Mouse (Mus musculus) thymus, adult 18-20 months (tissue): ENCODE measurements around the gene Vps18.
A peak's percentile ranks its signal among the peaks of the same experiment; 100 is the strongest.

ENCODE experiments used
- DNase-seq, 2 experiments: peaks; one replicate each; pipeline ENCODE4 v3.0.0; 2022; ENCODE audit warnings: mixed read lengths in 2 of 2

The Vps18 gene

DNA sequence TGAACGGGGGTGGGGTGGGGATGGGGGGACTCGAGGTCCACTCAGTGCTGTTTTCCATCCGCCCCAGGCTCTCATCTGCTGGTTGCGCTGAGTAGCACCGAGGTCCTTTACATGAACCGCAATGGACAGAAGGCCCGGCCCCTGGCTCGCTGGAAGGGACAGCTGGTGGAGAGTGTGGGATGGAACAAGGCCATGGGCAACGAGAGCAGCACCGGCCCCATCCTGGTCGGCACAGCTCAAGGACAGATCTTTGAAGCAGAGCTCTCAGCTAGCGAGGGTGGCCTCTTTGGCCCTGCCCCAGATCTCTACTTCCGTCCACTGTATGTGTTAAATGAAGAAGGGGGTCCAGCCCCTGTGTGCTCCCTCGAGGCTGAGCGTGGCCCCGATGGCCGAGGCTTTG, 4.3 kb downstream of the Vps18 start:
- DNase-seq, result no peak

GRCm38 (mm10) chr2:119293311-119293710, 4.8 kb downstream of the Vps18 start:
- no peak for DNase-seq

- no peak for DNase-seq
These were observed 5.3 kb downstream of the Vps18 start for GRCm38 (mm10) chr2:119293776-119294390.

DNA sequence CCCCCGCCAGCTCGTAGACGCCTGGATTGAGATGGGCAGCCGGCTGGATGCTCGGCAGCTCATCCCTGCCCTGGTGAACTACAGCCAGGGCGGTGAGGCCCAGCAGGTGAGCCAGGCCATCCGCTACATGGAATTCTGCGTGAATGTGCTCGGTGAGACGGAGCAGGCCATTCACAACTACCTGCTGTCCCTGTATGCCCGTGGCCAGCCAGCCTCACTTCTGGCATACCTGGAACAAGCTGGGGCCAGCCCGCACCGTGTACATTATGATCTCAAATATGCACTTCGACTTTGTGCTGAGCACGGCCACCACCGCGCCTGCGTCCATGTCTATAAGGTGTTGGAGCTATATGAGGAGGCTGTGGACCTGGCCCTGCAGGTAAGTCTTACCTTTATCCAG, 5.9 kb downstream of the Vps18 start:
- no peak for DNase-seq

- DNase-seq, result no peak
These were observed 8.2 kb downstream of the Vps18 start for GRCm38 (mm10) chr2:119296756-119297155.

DNA sequence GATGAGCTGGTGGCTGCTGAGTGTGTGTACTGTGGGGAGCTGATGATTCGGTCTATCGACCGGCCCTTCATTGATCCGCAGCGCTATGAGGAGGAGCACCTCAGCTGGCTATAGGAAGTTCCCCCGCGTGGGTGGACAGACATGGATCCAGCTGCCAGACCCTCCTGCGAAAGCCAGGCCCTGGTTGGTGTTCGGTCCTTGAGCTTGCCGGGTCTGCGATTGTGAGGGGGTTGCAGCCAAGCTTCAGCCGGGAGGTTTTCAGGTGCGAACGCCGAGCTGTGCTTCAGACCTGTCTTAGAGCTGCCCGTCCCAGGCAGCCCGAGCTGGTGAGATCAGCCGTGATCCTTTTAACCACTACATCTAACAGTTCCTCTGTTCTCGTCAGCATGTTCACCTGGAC, 9.0 kb downstream of the Vps18 start:
- no peak for DNase-seq

DNA sequence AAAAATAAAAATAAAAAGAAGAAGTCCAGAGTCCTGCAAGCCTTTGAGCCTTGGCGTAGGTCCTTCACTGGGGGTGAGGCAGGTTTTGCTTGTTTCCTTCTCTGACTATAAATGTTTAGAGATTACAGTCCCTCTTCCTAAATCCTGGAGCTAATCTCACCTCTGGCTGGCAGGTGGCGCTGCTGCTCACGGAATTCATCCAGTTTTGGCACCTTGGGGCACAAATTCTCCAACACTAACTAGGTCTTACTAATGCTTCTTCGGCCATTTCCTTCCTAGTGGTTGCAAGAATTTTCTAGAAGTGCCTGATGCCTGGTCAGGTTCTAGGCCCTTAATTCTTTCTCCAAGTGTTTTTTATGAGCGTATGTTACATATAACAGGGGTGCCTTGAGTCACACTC, 9.8 kb downstream of the Vps18 start:
- DNase-seq, result peak; percentile 30 to 39

DNA sequence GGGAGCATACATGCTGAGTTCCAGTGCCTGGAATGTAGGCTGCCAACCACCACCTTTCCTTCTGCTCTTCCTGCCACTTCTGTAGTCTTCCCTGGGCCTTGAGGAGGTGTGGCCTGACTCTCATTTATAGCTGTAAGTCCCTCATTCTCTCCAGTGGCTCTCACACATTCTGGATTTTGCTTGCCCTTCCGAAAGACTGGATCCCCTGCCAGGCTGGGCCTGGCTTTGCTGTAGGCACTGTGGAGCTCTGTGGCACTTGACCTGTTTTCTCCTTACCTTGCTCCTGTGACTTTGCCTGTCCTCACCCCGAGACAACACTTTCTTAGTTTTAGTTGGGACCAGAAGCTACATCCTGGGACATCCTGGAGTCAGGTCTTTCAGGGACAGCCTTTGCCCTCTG, 10.3 kb downstream of the Vps18 start:
- DNase-seq, result no peak

- peak; percentile 83 to 86 for DNase-seq
These were observed 11.7 kb downstream of the Vps18 start for GRCm38 (mm10) chr2:119299981-119300818.

DNA sequence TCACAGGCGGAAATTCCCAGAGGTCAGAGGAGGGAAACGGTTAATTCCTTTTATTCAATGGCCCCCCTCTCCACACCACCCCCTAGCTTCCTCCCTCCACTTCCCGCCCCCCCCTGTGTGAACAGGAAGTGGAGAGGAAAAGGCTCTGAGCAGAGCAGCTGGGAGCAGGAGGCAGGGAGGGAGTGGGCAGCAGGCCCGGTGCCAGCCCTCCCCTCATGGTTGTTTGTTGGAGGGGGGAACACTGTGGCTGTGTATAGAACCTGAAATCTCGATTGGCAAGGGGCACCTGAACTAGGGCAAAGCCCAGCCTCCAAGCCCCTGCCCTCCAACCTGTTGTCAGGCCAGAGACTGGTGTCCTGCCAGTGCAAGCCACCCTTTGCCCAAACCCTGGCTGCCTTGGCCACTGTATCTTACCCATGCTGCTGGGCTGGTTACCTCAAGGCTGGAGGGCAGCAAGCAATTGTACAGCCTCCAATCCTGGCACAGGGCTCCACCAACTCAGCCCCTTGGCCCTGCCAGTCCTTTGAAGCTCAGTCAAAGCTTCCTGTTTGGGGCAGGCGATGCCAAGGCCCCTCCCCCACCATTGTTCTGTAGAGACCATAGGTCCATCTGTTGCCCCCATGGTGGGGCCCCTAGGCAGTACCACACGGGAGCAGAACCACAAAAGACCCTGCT, 12.4 kb downstream of the Vps18 start:
- peak; percentile 55 to 69 for DNase-seq

DNA sequence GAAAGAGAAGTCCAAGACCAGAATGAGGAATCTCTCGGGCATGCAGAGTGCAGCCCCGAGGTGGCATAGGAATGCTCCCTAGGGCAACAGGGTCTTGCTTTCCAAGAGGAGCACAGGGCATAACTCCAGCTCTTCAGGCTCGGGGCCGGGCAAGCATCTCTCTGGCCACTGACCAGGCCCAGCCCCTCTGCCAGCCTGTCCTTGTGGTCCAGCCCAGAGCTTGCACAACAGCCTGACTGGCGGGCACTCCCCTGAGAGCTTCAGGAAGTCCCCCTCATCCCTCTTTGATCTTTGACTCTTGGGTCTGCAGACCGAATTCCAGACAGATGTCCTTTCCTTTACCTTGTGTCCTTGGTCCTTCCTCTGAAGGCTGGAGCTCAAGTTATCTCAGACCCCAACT, 14.3 kb downstream of the Vps18 start:
- DNase-seq, result no peak

DNA sequence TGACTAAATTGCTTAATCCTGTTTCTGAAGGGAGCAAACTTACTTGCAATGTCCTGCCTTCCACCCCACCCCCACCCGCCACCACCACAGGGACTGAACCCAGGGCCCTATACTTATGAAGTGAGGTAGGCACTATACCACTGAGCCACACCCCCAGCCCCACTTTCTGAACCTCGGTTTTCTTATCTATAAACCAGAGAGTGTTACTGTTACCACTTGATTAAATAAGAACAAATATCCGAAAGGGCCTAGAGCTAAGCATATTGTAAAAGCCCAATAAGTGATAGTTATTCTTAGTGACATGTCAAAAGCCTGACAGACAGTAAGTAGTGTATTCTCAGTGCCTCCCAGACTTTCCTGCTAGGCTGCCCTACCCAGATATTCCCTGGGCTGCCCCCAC, 15.9 kb downstream of the Vps18 start:
- DNase-seq, result no peak

DNA sequence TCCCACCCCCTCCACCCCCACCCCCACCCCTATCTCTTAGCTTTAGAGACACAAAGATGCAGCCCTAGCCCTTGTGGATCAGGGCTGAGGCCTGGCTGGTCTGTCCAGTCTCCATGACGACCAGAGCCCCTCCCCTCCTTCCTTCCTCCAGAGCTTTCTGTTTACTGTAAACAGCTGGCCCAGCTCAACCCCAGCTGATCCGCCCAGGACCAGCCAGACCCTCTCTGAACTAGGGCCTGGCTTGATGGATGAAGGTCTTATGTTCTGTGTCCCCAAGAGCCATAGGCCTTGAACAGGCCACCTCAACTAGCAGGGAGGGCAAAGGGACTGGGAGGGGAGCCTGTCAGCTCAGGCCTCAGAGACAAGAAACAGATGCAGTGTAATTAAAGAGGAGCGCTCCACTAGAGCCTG, 16.3 kb downstream of the Vps18 start:
- no peak for DNase-seq

DNA sequence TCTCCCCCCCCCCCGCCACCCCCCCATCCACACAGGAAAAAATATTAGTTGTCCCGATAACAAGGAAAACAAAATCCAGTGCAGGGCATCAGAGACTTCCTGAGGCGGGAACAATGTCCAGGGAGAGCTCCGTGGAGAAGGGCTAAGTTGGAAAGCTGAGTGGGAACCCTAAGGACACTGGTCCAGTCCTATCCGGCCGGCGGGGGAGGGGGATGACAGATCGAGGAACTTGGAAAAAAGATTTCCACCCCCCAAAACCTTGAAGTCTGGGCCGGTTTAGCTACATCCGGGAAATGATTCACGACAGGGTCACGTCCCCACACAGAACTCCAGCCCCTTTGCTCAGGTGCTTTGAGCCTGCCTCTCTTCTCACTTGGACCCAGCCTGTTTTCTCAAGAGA, 23.0 kb downstream of the Vps18 start:
- DNase-seq, result no peak

DNA sequence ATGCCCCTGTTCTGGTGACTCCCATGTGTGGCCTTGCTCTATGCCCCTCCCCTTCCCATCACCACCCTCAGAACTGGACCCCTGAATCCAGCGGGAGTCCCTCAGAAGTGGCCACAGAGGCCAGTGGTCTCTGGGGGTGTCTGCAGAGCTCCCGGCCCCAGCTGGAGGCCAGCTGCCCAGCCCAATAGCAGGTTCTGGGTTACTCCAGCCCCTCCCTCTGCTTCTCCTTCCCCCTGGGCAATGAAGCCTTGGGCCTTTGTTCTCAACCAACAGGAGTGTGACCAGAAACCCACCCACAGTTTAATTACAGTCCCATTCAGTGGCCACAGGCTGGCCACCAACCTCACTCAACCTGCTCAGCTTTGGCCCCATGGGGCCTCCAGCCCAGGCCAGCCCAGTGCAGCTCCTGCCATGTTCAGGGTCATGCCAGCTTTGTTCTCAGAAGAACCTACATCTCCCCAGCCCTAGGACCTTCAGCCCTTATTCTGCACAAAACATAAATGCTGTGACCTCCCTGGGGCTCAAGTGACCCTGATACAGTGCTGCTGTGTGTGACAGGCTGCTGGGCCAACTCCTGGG, 23.9 kb downstream of the Vps18 start:
- DNase-seq, result no peak

DNA sequence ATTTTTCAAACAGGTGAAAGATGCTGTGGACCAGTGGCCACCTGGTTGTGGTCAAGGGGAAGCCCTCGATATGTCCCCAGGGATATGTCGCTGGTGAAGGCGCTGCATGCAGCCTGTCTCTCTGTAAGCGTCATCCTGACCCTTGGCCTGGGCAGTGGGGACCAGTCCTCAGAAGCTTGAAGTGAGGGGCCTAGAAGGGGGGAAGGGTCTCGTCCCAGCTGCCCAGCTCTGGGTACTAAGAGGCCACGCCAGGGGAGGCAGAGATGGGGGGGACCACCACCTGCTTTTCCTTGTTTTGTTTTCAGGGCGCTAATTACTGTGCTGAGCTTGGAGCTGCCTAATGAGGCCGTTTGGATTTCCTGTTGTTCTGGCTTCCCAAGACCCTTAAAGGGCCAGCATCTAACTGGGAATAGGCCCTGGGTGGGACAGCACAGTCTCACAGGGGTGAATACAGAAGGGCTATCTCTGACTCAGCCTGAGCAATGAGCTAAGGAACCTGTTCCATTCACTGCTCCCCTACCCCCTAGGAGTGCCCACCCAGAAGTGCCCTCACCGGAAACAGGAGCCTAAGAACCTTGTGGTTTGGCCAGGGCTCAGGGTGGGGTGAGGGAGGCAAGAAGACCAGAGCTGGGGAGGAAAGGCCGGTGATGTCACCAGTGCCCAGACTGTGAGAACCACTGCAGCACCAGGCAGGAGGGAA, 25.4 kb downstream of the Vps18 start:
- no peak for DNase-seq

GRCm38 (mm10) chr2:119314742-119315310, 26.3 kb downstream of the Vps18 start:
- no peak for DNase-seq

- DNase-seq, result no peak
These were observed 29.6 kb downstream of the Vps18 start for GRCm38 (mm10) chr2:119318043-119318710.

- no peak for DNase-seq
These were observed 32.0 kb downstream of the Vps18 start for GRCm38 (mm10) chr2:119320571-119320970.

GRCm38 (mm10) chr2:119321771-119322586, 33.4 kb downstream of the Vps18 start:
- no peak for DNase-seq
